Mouse (Mus musculus): ENCODE data around the gene Abtb2.

- TF ChIP-seq POLR2A (IDR thresholded peaks at IDR 0.05; ENCODE audit: borderline replicate concordance, insufficient read depth, low read length) (no peak), CTCF (IDR thresholded peaks at IDR 0.05; ENCODE audit: borderline replicate concordance, insufficient read depth, low read depth, low read length) (no peak)
Observed at GRCm38 (mm10) chr2:103687143-103687542, 121.0 kb downstream of the Abtb2 start.

Measured in cerebellum, adult 2 months (tissue).